Mouse (Mus musculus): ENCODE data around the gene Inhba. TPM values are rescaled to one million over a fixed set of nuclear protein-coding genes. Genes with fewer than 3 reads are reported as not detected.

Inhba gene
- total and polyA plus RNA-seq, 3 experiments = not detected

DNA sequence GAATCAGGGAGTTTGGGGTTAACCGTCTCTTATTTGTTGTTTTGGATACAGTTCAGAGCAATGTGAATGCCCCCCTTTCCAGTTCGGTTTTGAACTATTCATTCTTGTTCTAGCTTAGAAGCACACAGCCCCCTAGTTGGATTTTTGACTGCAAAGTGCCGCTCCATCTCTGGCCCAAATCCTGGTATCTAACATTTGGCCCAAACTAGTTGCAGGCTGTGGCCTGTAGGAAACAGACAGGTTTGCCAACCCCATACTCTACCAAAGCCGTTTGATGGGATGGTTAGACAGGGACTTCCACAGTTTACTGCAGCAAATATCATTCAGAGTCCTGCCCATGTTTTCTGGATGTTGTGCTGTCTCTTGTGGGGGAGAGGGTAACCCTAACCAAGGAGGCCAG lies 1.1 kb upstream of the Inhba start:
- Histone ChIP-seq H3K36me3 (replicated peaks in 1 of 2; ENCODE audit: control insufficient read depth in 1 of 2, insufficient read depth in 1 of 2, low read length in 1 of 2) (no peaks in the 10 kb centered on the region), H3K4me2 (ENCODE audit: insufficient read depth, low read depth, poor library complexity, severe bottlenecking) (no peak overlapping the region), H3K27ac (ENCODE audit: insufficient read depth, low read depth) (no peak overlapping the region), H3K4me3 (replicated peaks in 1 of 3; ENCODE audit: low read depth in 2 of 3, low read length in 2 of 3, poor library complexity in 1 of 3) (no peak overlapping the region), H3K27me3 (replicated peaks) (no peaks in the 10 kb centered on the region), H3K9ac (ENCODE audit: insufficient read depth, low read depth) (no peak overlapping the region), H3K4me1 (ENCODE audit: control insufficient read depth in 1 of 2, insufficient read depth in 2 of 2) (peaks cover 0 to 8% of the 10 kb centered on the region in 2 experiments; a peak in 2 of 4 replicates), H3K9me3 (replicated peaks; ENCODE audit: low read length) (no peaks in the 10 kb centered on the region), H3K79me2 (replicated peaks; ENCODE audit: control insufficient read depth, extremely low read depth, insufficient read depth, poor library complexity, severe bottlenecking) (no peaks in the 10 kb centered on the region)
- TF ChIP-seq CTCF (conservative IDR thresholded peaks at IDR 0.05 in 1 of 2, IDR thresholded peaks at IDR 0.05 in 1 of 2; ENCODE audit: low read depth in 2 of 2, low read length in 2 of 2) (no peak), ZMIZ1 (IDR thresholded peaks at IDR 0.05; ENCODE audit: low read depth, low read length) (no peak), PAX5 (IDR thresholded peaks at IDR 0.05; ENCODE audit: low read length) (no peak), BHLHE40 (IDR thresholded peaks at IDR 0.05; ENCODE audit: low read depth, low read length) (no peak), GABPA (IDR thresholded peaks at IDR 0.05; ENCODE audit: insufficient replicate concordance, low read depth, low read length) (no peak), JUND (conservative IDR thresholded peaks at IDR 0.05; ENCODE audit: low read depth, low read length) (no peak), IRF4 (IDR thresholded peaks at IDR 0.05; ENCODE audit: low read depth, low read length) (no peak), KAT2A (IDR thresholded peaks at IDR 0.05; ENCODE audit: insufficient replicate concordance, low read length) (no peak), MAX (IDR thresholded peaks at IDR 0.05; ENCODE audit: low read length) (no peak), SMC3 (IDR thresholded peaks at IDR 0.05; ENCODE audit: low read depth, low read length) (no peak), HCFC1 (IDR thresholded peaks at IDR 0.05; ENCODE audit: low read depth, low read length) (no peak), SIN3A (IDR thresholded peaks at IDR 0.05; ENCODE audit: low read length) (no peak), JUN (IDR thresholded peaks at IDR 0.05; ENCODE audit: insufficient read depth, low read depth, low read length) (no peak), NELFE (IDR thresholded peaks at IDR 0.05; ENCODE audit: low read depth, low read length) (no peak), MEF2A (IDR thresholded peaks at IDR 0.05; ENCODE audit: borderline replicate concordance, low read depth, low read length) (no peak), TBP (conservative IDR thresholded peaks at IDR 0.05; ENCODE audit: low read depth, low read length) (no peak), RCOR1 (conservative IDR thresholded peaks at IDR 0.05; ENCODE audit: low read depth, low read length) (no peak), CHD1 (IDR thresholded peaks at IDR 0.05; ENCODE audit: low read depth, low read length) (no peak), EP300 (IDR thresholded peaks at IDR 0.05; ENCODE audit: low read length) (no peak)
- DNase-seq (ENCODE audit: extremely low read depth) = no peak
- dilution Hi-C loops (cut with MboI; ENCODE audit: extremely low pct_ligation_motif_present, extremely low pct_unique_long_range_greater_than_20kb, low sequenced_read_pairs) (no loop called here), in situ Hi-C loops (cut with MboI; ENCODE audit: low pct_ligation_motif_present, low pct_unique_long_range_greater_than_20kb, low sequenced_read_pairs) (loop anchor here (25.0 kb wide), 3 partner anchors 477 to 1427 kb away; no protein-coding TSS in a partner anchor)

DNA sequence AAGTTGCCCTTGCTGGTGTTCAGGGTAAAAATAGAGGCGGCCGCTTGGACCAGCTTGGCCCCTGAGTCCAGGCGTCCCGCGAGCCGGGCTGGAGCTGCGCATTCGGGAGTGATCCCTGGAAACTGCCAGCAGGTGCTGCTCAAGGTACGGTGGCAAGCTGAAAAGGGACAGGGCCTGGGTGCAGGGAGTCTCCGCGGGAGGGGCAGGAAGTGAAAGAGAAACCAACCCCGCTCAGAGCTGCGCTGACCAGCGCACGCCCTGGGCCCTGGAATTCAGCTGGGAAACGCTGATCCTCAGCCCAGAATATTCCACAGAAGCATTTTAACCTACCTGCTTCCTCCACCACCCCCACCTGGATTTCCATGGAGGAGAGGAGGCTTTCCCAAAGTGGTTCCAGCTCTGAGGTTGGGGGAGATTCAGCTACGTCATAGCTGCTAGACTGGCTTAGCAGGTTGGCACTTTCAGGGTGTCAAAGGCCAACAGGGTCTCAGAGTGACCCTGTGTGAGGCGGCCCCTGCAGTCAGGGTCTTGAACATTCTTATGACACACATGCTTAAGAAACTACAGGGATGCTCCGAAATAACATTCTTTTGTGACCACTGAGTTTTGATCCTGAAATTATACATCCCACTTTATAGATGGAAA lies 714 bp downstream of the Inhba start:
- no peak overlapping the region for H3K27ac ChIP-seq (ENCODE audit: insufficient read depth, low read depth)
- no peaks in the 10 kb centered on the region for H3K36me3 ChIP-seq (replicated peaks in 1 of 2; ENCODE audit: control insufficient read depth in 1 of 2, insufficient read depth in 1 of 2, low read length in 1 of 2)
- in situ Hi-C loops (cut with MboI; ENCODE audit: low pct_ligation_motif_present, low pct_unique_long_range_greater_than_20kb, low sequenced_read_pairs) (loop anchor here (25.0 kb wide), 3 partner anchors 475 to 1425 kb away; no protein-coding TSS in a partner anchor), dilution Hi-C loops (cut with MboI; ENCODE audit: extremely low pct_ligation_motif_present, extremely low pct_unique_long_range_greater_than_20kb, low sequenced_read_pairs) (no loop called here)
- H3K9me3 ChIP-seq (replicated peaks; ENCODE audit: low read length) = no peaks in the 10 kb centered on the region
- H3K79me2 ChIP-seq (replicated peaks; ENCODE audit: control insufficient read depth, extremely low read depth, insufficient read depth, poor library complexity, severe bottlenecking) = no peaks in the 10 kb centered on the region
- peak overlapping the region; percentile 88 for H3K4me2 ChIP-seq (ENCODE audit: insufficient read depth, low read depth, poor library complexity, severe bottlenecking)
- H3K4me3 ChIP-seq (replicated peaks in 1 of 3; ENCODE audit: low read depth in 2 of 3, low read length in 2 of 3, poor library complexity in 1 of 3) = peak overlapping the region; percentile 49 to 72 (median 68)
- peaks cover 0 to 8% of the 10 kb centered on the region in 2 experiments; a peak in 2 of 4 replicates for H3K4me1 ChIP-seq (ENCODE audit: control insufficient read depth in 1 of 2, insufficient read depth in 2 of 2)
- H3K9ac ChIP-seq (ENCODE audit: insufficient read depth, low read depth) = peak overlapping the region; percentile 79
- H3K27me3 ChIP-seq (replicated peaks) = no peaks in the 10 kb centered on the region
- peak; percentile 80 for DNase-seq (ENCODE audit: extremely low read depth)
- peak in 1 of 2 experiments; percentile 75; a peak in 2 of 4 replicates for TF ChIP-seq CTCF (conservative IDR thresholded peaks at IDR 0.05 in 1 of 2, IDR thresholded peaks at IDR 0.05 in 1 of 2; ENCODE audit: low read depth in 2 of 2, low read length in 2 of 2)
- TF ChIP-seq HCFC1 (IDR thresholded peaks at IDR 0.05; ENCODE audit: low read depth, low read length) = no peak; the same call in 1 of the 2 replicates
- TF ChIP-seq JUND (conservative IDR thresholded peaks at IDR 0.05; ENCODE audit: low read depth, low read length) = no peak
- 0 out of 2 replicates have a peak, but pooled peaks have one; percentile 43 for TF ChIP-seq MEF2A (IDR thresholded peaks at IDR 0.05; ENCODE audit: borderline replicate concordance, low read depth, low read length)
- peak; percentile 25; the same call in 1 of the 2 replicates for TF ChIP-seq POLR2A (IDR thresholded peaks at IDR 0.05; ENCODE audit: low read depth, low read length)
- TF ChIP-seq ETS1 (conservative IDR thresholded peaks at IDR 0.05; ENCODE audit: low read depth, low read length) = 0 out of 2 replicates have a peak, but pooled peaks have one; percentile 12
- TF ChIP-seq EP300 (IDR thresholded peaks at IDR 0.05; ENCODE audit: low read length) = peak; percentile 40; the same call in 1 of the 2 replicates
- TF ChIP-seq ZKSCAN1 (IDR thresholded peaks at IDR 0.05; ENCODE audit: borderline replicate concordance, low read depth, low read length) = no peak
- TF ChIP-seq ZC3H11A (IDR thresholded peaks at IDR 0.05; ENCODE audit: low read depth, low read length) = peak; percentile 32
- TF ChIP-seq CHD2 (IDR thresholded peaks at IDR 0.05; ENCODE audit: low read length) = no peak
- no peak for TF ChIP-seq TBP (conservative IDR thresholded peaks at IDR 0.05; ENCODE audit: low read depth, low read length)
- peak; percentile 85 for TF ChIP-seq IRF4 (IDR thresholded peaks at IDR 0.05; ENCODE audit: low read depth, low read length)
- no peak for TF ChIP-seq RCOR1 (conservative IDR thresholded peaks at IDR 0.05; ENCODE audit: low read depth, low read length)
- no peak for TF ChIP-seq ZNF384 (IDR thresholded peaks at IDR 0.05; ENCODE audit: low read depth, low read length)
- peak; percentile 65 for TF ChIP-seq SMC3 (IDR thresholded peaks at IDR 0.05; ENCODE audit: low read depth, low read length)
- 0 out of 2 replicates have a peak, but pooled peaks have one; percentile 20 for TF ChIP-seq BHLHE40 (IDR thresholded peaks at IDR 0.05; ENCODE audit: low read depth, low read length)
- TF ChIP-seq ELF1 (IDR thresholded peaks at IDR 0.05; ENCODE audit: low read depth, low read length) = peak; percentile 58
- no peak for TF ChIP-seq GABPA (IDR thresholded peaks at IDR 0.05; ENCODE audit: insufficient replicate concordance, low read depth, low read length)
- TF ChIP-seq MAZ (IDR thresholded peaks at IDR 0.05; ENCODE audit: low read depth, low read length) = peak; percentile 89
- TF ChIP-seq KAT2A (IDR thresholded peaks at IDR 0.05; ENCODE audit: insufficient replicate concordance, low read length) = no peak
- TF ChIP-seq RAD21 (IDR thresholded peaks at IDR 0.05; ENCODE audit: low read depth, low read length) = peak; percentile 83
- TF ChIP-seq MXI1 (IDR thresholded peaks at IDR 0.05; ENCODE audit: low read depth, low read length) = no peak

Data from CH12.LX (cell line).